Mouse (Mus musculus) forebrain, embryonic 14.5 days (tissue): ENCODE measurements around the gene 2410002F23Rik. TPM values are rescaled to one million over a fixed set of nuclear protein-coding genes. Genes with fewer than 3 reads are reported as not detected.
A peak's percentile ranks its signal among the peaks of the same experiment; 100 is the strongest.

Experiments
- ATAC-seq: fragments of 200-750 bp; cut with Nextera tagmentation; 2 replicates; pipeline ENCODE4 v1.8.0; 2017; ENCODE audit warnings: mild to moderate bottlenecking, moderate library complexity
- DNase-seq: peaks from one replicate; pipeline ENCODE4 v3.0.0-alpha.2; 2015; ENCODE audit warnings: low spot score
- H3K27ac ChIP-seq: fragments of 300-500 bp; sonication (generic); 2 replicates; pipeline ENCODE4 v1.5.1; 2014; ENCODE audit warnings: low read depth, mild to moderate bottlenecking, control low read depth, low read length, moderate library complexity
- H3K27me3 ChIP-seq: fragments of 300-500 bp; sonication (generic); replicated peaks from 2 replicates; pipeline ENCODE4 v1.6.1; 2014; ENCODE audit warnings: low read length, control low read depth, mixed read lengths; ENCODE audit not compliant: control insufficient read depth, insufficient read depth
- H3K36me3 ChIP-seq: fragments of 300-500 bp; sonication (generic); 2 replicates; pipeline ENCODE4 v1.6.1; 2014; ENCODE audit warnings: low read length, control low read depth; ENCODE audit not compliant: control insufficient read depth, insufficient read depth
- H3K4me1 ChIP-seq: fragments of 300-500 bp; sonication (generic); 2 replicates; pipeline ENCODE4 v1.6.1; 2014; ENCODE audit warnings: antibody characterized with exemption, low read length, control low read depth; ENCODE audit not compliant: control insufficient read depth, insufficient read depth
- H3K4me2 ChIP-seq: fragments of 300-500 bp; sonication (generic); 2 replicates; pipeline ENCODE4 v1.6.1; 2014; ENCODE audit warnings: mild to moderate bottlenecking, control low read depth, low read length
- H3K4me3 ChIP-seq: fragments of 300-500 bp; sonication (generic); 2 replicates; pipeline ENCODE4 v1.5.1; 2014; ENCODE audit warnings: low read depth, low read length, control low read depth
- H3K9ac ChIP-seq: fragments of 300-500 bp; sonication (generic); 2 replicates; pipeline ENCODE4 v1.6.1; 2014; ENCODE audit warnings: mild to moderate bottlenecking, low read length, control low read depth, moderate library complexity
- H3K9me3 ChIP-seq: fragments of 300-500 bp; sonication (generic); replicated peaks from 2 replicates; pipeline ENCODE4 v1.6.1; 2016; ENCODE audit warnings: low read length, control low read depth, mixed read lengths; ENCODE audit not compliant: control insufficient read depth
- WGBS: fragments of 180-500 bp; shearing (Covaris S2); extraction: QIAGEN DNeasy Blood & Tissue Kit; methylation state at CpG from one replicate; pipeline ENCODE4 v1.1.7; 2014; 5-methylcytosine and 5-hydroxymethylcytosine counted together
- polyA plus RNA-seq: library from polyadenylated mRNA; unstranded; fragments of >200 nt; fragmentation: Nextera tagmentation; extraction: Ambion mirVana; gene quantifications from 2 replicates; pipeline ENCODE4 v1.2.1, GENCODE M21; 2014

2410002F23Rik gene
- polyA plus RNA-seq, 1 experiment from 2014 or later = 162 TPM

GRCm38 (mm10) chr7:44273446-44273845 lies 26.9 kb downstream of the 2410002F23Rik start:
- WGBS = 64% methylated on average over 7 of the region's 7 CpGs
- no peak for DNase-seq
- Histone ChIP-seq H3K27me3 (no peaks in the 10 kb centered on the region), H3K36me3 (no peaks in the 10 kb centered on the region), H3K4me3 (no peak overlapping the region), H3K9ac (no peak overlapping the region), H3K9me3 (no peaks in the 10 kb centered on the region), H3K4me2 (no peak overlapping the region), H3K27ac (no peak overlapping the region), H3K4me1 (no peaks in the 10 kb centered on the region)
- ATAC-seq = no peak

- Histone ChIP-seq H3K4me1 (no peaks in the 10 kb centered on the region), H3K36me3 (no peaks in the 10 kb centered on the region), H3K9me3 (no peaks in the 10 kb centered on the region), H3K4me3 (no peak overlapping the region), H3K9ac (no peak overlapping the region), H3K27ac (no peak overlapping the region), H3K27me3 (no peaks in the 10 kb centered on the region), H3K4me2 (no peak overlapping the region)
- no peak for ATAC-seq
- no peak for DNase-seq
- 44% methylated on average over 11 of the region's 11 CpGs for WGBS
Observed at GRCm38 (mm10) chr7:44274096-44274495, 27.6 kb downstream of the 2410002F23Rik start.

GRCm38 (mm10) chr7:44275546-44275945 lies 29.0 kb downstream of the 2410002F23Rik start:
- Histone ChIP-seq H3K9ac (no peak overlapping the region), H3K4me3 (no peak overlapping the region), H3K4me2 (no peak overlapping the region), H3K36me3 (no peaks in the 10 kb centered on the region), H3K27ac (no peak overlapping the region), H3K9me3 (no peaks in the 10 kb centered on the region), H3K27me3 (no peaks in the 10 kb centered on the region), H3K4me1 (no peaks in the 10 kb centered on the region)
- DNase-seq (no peak), ATAC-seq (no peak)
- WGBS = 81% methylated on average over 3 of the region's 3 CpGs

- Histone ChIP-seq H3K9ac (no peak overlapping the region), H3K36me3 (no peaks in the 10 kb centered on the region), H3K27me3 (no peaks in the 10 kb centered on the region), H3K9me3 (no peaks in the 10 kb centered on the region), H3K27ac (no peak overlapping the region), H3K4me1 (no peaks in the 10 kb centered on the region), H3K4me2 (no peak overlapping the region), H3K4me3 (no peak overlapping the region)
- ATAC-seq (no peak), DNase-seq (no peak)
- 72% methylated on average over 9 of the region's 10 CpGs for WGBS
Observed at GRCm38 (mm10) chr7:44276461-44277249, 30.1 kb downstream of the 2410002F23Rik start.

GRCm38 (mm10) chr7:44277250-44277622 lies 30.7 kb downstream of the 2410002F23Rik start:
- Histone ChIP-seq H3K9ac (no peak overlapping the region), H3K27ac (no peak overlapping the region), H3K27me3 (no peaks in the 10 kb centered on the region), H3K9me3 (no peaks in the 10 kb centered on the region), H3K4me1 (no peaks in the 10 kb centered on the region), H3K4me2 (no peak overlapping the region), H3K4me3 (no peak overlapping the region), H3K36me3 (no peaks in the 10 kb centered on the region)
- 48% methylated on average over 2 of the region's 2 CpGs for WGBS
- peak; percentile 46 for DNase-seq
- ATAC-seq = no peak

- DNase-seq = peak; percentile 26
Observed at GRCm38 (mm10) chr7:44280959-44281358, 34.4 kb downstream of the 2410002F23Rik start.

GRCm38 (mm10) chr7:44281586-44281985 lies 35.1 kb downstream of the 2410002F23Rik start:
- H3K4me3 ChIP-seq = no peak overlapping the region
- ATAC-seq (no peak), DNase-seq (peak; percentile 40)
- H3K27me3 ChIP-seq = no peaks in the 10 kb centered on the region
- no peaks in the 10 kb centered on the region for H3K4me1 ChIP-seq
- no peak overlapping the region for H3K9ac ChIP-seq
- H3K36me3 ChIP-seq = no peaks in the 10 kb centered on the region
- 84% methylated on average over 7 of the region's 7 CpGs for WGBS
- no peak overlapping the region for H3K27ac ChIP-seq
- H3K4me2 ChIP-seq = no peak overlapping the region
- no peaks in the 10 kb centered on the region for H3K9me3 ChIP-seq

More at GRCm38 (mm10) chr7:44280959-44281358, 34.4 kb downstream of the 2410002F23Rik start:
- H3K9me3 ChIP-seq = no peaks in the 10 kb centered on the region
- no peaks in the 10 kb centered on the region for H3K36me3 ChIP-seq
- no peak overlapping the region for H3K9ac ChIP-seq
- H3K27ac ChIP-seq = no peak overlapping the region
- no peak for ATAC-seq
- WGBS = 69% methylated on average over 1 of the region's 1 CpGs
- no peaks in the 10 kb centered on the region for H3K27me3 ChIP-seq
- H3K4me3 ChIP-seq = no peak overlapping the region
- no peaks in the 10 kb centered on the region for H3K4me1 ChIP-seq
- no peak overlapping the region for H3K4me2 ChIP-seq

- Histone ChIP-seq H3K36me3 (no peaks in the 10 kb centered on the region), H3K4me3 (no peak overlapping the region), H3K27me3 (no peaks in the 10 kb centered on the region), H3K27ac (no peak overlapping the region), H3K4me2 (no peak overlapping the region), H3K4me1 (no peaks in the 10 kb centered on the region), H3K9ac (no peak overlapping the region), H3K9me3 (no peaks in the 10 kb centered on the region)
- 80% methylated on average over 7 of the region's 7 CpGs for WGBS
- ATAC-seq (no peak), DNase-seq (no peak)
Observed at GRCm38 (mm10) chr7:44287760-44288159, 41.2 kb downstream of the 2410002F23Rik start.

GRCm38 (mm10) chr7:44290986-44291385 lies 44.5 kb downstream of the 2410002F23Rik start:
- H3K9ac ChIP-seq = no peak overlapping the region
- no peaks in the 10 kb centered on the region for H3K27me3 ChIP-seq
- no peak overlapping the region for H3K4me3 ChIP-seq
- H3K4me2 ChIP-seq = no peak overlapping the region
- no peaks in the 10 kb centered on the region for H3K36me3 ChIP-seq
- ATAC-seq (no peak), DNase-seq (no peak)
- H3K4me1 ChIP-seq = no peaks in the 10 kb centered on the region
- 78% methylated on average over 4 of the region's 4 CpGs for WGBS
- no peak overlapping the region for H3K27ac ChIP-seq
- H3K9me3 ChIP-seq = no peaks in the 10 kb centered on the region
